Mouse (Mus musculus): ENCODE results near the gene Aurkaip1. TPM values are rescaled to one million over a fixed set of nuclear protein-coding genes. Genes with fewer than 3 reads are reported as not detected.

Gene Aurkaip1
- polyA plus RNA-seq, 1 experiment from 2014 or later = 112 TPM

- Histone ChIP-seq H3K4me1 (replicated peaks; ENCODE audit: control insufficient read depth, insufficient read depth, low read length) (peaks cover 7% of the 10 kb centered on the region), H3K4me2 (replicated peaks; ENCODE audit: low read depth, low read length) (peak overlapping the region; percentile 93), H3K27ac (ENCODE audit: low read depth, low read length) (peak overlapping the region; percentile 82), H3K36me3 (ENCODE audit: control insufficient read depth, insufficient read depth, low read length) (peaks cover 26% of the 10 kb centered on the region), H3K27me3 (ENCODE audit: control insufficient read depth, insufficient read depth, low read length) (no peaks in the 10 kb centered on the region), H3K4me3 (ENCODE audit: low read depth, low read length) (peak overlapping the region; percentile 100), H3K9ac (ENCODE audit: low read depth, low read length) (peak overlapping the region; percentile 99), H3K9me3 (ENCODE audit: control insufficient read depth, low read length) (no peaks in the 10 kb centered on the region)
- ATAC-seq (ENCODE audit: low FRiP score) = peak; percentile 53
- peak; percentile 57 for DNase-seq (ENCODE audit: low spot score)
- 0% methylated on average over 49 of the region's 49 CpGs for WGBS
Measured at GRCm38 (mm10) chr4:155812665-155813181, 18.3 kb upstream of the Aurkaip1 start.

GRCm38 (mm10) chr4:155817533-155817932 lies 13.5 kb upstream of the Aurkaip1 start:
- Histone ChIP-seq H3K4me2 (replicated peaks; ENCODE audit: low read depth, low read length) (no peak overlapping the region), H3K27ac (ENCODE audit: low read depth, low read length) (no peak overlapping the region), H3K36me3 (ENCODE audit: control insufficient read depth, insufficient read depth, low read length) (peaks cover 31% of the 10 kb centered on the region), H3K4me1 (replicated peaks; ENCODE audit: control insufficient read depth, insufficient read depth, low read length) (peaks cover 7% of the 10 kb centered on the region), H3K27me3 (ENCODE audit: control insufficient read depth, insufficient read depth, low read length) (no peaks in the 10 kb centered on the region), H3K4me3 (ENCODE audit: low read depth, low read length) (no peak overlapping the region), H3K9ac (ENCODE audit: low read depth, low read length) (no peak overlapping the region), H3K9me3 (ENCODE audit: control insufficient read depth, low read length) (no peaks in the 10 kb centered on the region)
- WGBS = 79% methylated on average over 4 of the region's 4 CpGs
- DNase-seq (ENCODE audit: low spot score) (no peak), ATAC-seq (ENCODE audit: low FRiP score) (no peak)

DNA sequence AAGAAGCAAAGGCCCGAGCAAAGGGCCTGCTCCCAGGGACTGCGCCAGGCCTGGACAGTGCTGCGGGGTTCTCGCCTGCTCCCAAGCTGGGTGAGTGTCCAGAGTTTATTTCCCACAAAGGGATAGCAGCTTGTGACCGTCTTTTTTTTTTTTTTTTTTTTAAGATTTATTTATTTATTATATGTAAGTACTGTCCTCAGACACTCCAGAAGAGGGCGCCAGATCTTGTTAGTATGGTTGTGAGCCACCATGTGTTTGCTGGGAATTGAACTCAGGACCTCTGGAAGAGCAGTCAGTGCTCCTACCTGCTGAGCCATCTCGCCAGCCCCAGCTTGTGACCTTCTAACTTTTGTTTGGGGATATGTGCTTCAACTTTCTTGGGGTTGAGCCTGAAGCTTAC lies 10.0 kb upstream of the Aurkaip1 start:
- H3K4me1 ChIP-seq (replicated peaks; ENCODE audit: control insufficient read depth, insufficient read depth, low read length) = no peaks in the 10 kb centered on the region
- DNase-seq (ENCODE audit: low spot score) = peak; percentile 48
- no peak overlapping the region for H3K9ac ChIP-seq (ENCODE audit: low read depth, low read length)
- ATAC-seq (ENCODE audit: low FRiP score) = no peak
- no peak overlapping the region for H3K4me2 ChIP-seq (replicated peaks; ENCODE audit: low read depth, low read length)
- no peak overlapping the region for H3K27ac ChIP-seq (ENCODE audit: low read depth, low read length)
- H3K36me3 ChIP-seq (ENCODE audit: control insufficient read depth, insufficient read depth, low read length) = peaks cover 35% of the 10 kb centered on the region
- no peaks in the 10 kb centered on the region for H3K9me3 ChIP-seq (ENCODE audit: control insufficient read depth, low read length)
- no peak overlapping the region for H3K4me3 ChIP-seq (ENCODE audit: low read depth, low read length)
- 91% methylated on average over 7 of the region's 7 CpGs for WGBS
- H3K27me3 ChIP-seq (ENCODE audit: control insufficient read depth, insufficient read depth, low read length) = no peaks in the 10 kb centered on the region

DNA sequence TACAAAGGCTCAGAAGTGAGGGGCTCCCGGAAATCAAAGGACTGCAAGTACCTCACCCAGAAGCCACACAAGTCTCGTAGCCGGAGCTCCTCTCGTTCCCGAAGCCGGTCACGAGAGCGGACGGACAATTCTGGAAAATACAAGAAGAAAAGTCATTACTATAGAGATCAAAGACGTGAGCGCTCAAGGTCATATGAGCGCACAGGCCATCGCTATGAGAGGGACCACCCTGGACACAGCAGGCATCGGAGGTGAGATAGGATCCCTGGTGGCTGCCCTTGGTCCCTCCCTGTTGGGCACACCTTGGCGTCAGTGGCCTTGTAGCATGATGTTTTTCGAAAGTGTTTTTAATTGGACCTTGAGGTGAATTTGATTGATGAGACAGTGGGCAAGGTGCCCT lies 7.6 kb upstream of the Aurkaip1 start:
- no peak for ATAC-seq (ENCODE audit: low FRiP score)
- 95% methylated on average over 16 of the region's 16 CpGs for WGBS
- Histone ChIP-seq H3K9me3 (ENCODE audit: control insufficient read depth, low read length) (no peaks in the 10 kb centered on the region), H3K4me1 (replicated peaks; ENCODE audit: control insufficient read depth, insufficient read depth, low read length) (no peaks in the 10 kb centered on the region), H3K27me3 (ENCODE audit: control insufficient read depth, insufficient read depth, low read length) (no peaks in the 10 kb centered on the region), H3K4me2 (replicated peaks; ENCODE audit: low read depth, low read length) (no peak overlapping the region), H3K36me3 (ENCODE audit: control insufficient read depth, insufficient read depth, low read length) (peaks cover 26% of the 10 kb centered on the region), H3K4me3 (ENCODE audit: low read depth, low read length) (no peak overlapping the region), H3K27ac (ENCODE audit: low read depth, low read length) (no peak overlapping the region; the same call in 1 of the 2 replicates), H3K9ac (ENCODE audit: low read depth, low read length) (no peak overlapping the region)
- no peak for DNase-seq (ENCODE audit: low spot score)

- H3K9me3 ChIP-seq (ENCODE audit: control insufficient read depth, low read length) = no peaks in the 10 kb centered on the region
- no peak overlapping the region for H3K4me2 ChIP-seq (replicated peaks; ENCODE audit: low read depth, low read length)
- H3K27ac ChIP-seq (ENCODE audit: low read depth, low read length) = no peak overlapping the region
- H3K9ac ChIP-seq (ENCODE audit: low read depth, low read length) = no peak overlapping the region
- H3K4me3 ChIP-seq (ENCODE audit: low read depth, low read length) = no peak overlapping the region
- no peaks in the 10 kb centered on the region; the same call in 1 of the 2 replicates for H3K36me3 ChIP-seq (ENCODE audit: control insufficient read depth, insufficient read depth, low read length)
- H3K27me3 ChIP-seq (ENCODE audit: control insufficient read depth, insufficient read depth, low read length) = no peaks in the 10 kb centered on the region
- 92% methylated on average over 4 of the region's 4 CpGs for WGBS
- DNase-seq (ENCODE audit: low spot score) (no peak), ATAC-seq (ENCODE audit: low FRiP score) (no peak)
- H3K4me1 ChIP-seq (replicated peaks; ENCODE audit: control insufficient read depth, insufficient read depth, low read length) = peaks cover 4% of the 10 kb centered on the region; the same call in 1 of the 2 replicates
Measured at GRCm38 (mm10) chr4:155829866-155830265, 1.2 kb upstream of the Aurkaip1 start.

DNA sequence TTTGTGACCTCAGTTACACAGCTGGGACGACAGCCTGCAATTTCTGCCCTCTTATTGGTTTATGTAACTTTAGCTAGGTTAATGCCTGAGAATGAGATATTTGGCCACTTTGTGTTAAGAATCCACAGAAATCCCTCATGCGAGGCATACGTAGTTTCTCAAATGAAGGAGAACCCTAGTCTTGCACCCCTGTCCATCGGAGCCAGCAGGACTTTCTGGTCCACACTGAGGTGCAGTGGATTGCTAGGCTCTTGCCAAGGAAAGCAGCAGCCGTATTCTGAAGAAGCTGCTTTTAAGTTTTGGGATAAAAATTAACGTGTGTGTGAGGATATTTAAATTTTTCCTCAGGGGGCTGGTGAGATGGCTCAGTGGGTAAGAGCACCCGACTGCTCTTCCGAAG lies 476 bp upstream of the Aurkaip1 start:
- DNase-seq (ENCODE audit: low spot score) (no peak), ATAC-seq (ENCODE audit: low FRiP score) (no peak)
- peaks cover 4% of the 10 kb centered on the region; the same call in 1 of the 2 replicates for H3K4me1 ChIP-seq (replicated peaks; ENCODE audit: control insufficient read depth, insufficient read depth, low read length)
- peak overlapping the region; percentile 60; the same call in 1 of the 2 replicates for H3K27ac ChIP-seq (ENCODE audit: low read depth, low read length)
- H3K4me2 ChIP-seq (replicated peaks; ENCODE audit: low read depth, low read length) = peak overlapping the region; percentile 97; the same call in 1 of the 2 replicates
- H3K36me3 ChIP-seq (ENCODE audit: control insufficient read depth, insufficient read depth, low read length) = no peaks in the 10 kb centered on the region; the same call in 1 of the 2 replicates
- H3K9me3 ChIP-seq (ENCODE audit: control insufficient read depth, low read length) = no peaks in the 10 kb centered on the region
- 60% methylated on average over 8 of the region's 8 CpGs for WGBS
- no peak overlapping the region for H3K9ac ChIP-seq (ENCODE audit: low read depth, low read length)
- peak overlapping the region; percentile 90; the same call in 1 of the 2 replicates for H3K4me3 ChIP-seq (ENCODE audit: low read depth, low read length)
- no peaks in the 10 kb centered on the region for H3K27me3 ChIP-seq (ENCODE audit: control insufficient read depth, insufficient read depth, low read length)

DNA sequence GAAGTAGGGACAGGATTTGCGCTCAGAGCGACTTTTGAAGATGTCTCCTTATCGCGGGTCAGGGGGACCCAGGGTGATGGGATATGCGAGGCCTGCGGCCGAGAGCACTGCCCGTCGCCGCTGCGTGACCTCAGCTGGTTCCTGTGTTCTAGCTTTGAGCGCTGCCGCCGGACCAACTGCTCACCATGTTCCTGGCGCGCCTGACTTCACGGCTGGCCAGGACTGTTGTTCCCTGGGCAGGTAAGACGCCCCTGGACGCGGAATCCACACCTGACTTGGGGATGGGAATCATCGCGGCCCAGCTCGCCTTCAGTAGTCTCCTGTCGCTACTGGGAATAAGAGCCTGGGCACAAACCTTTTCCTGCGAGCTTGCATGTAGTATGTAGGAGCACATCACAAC lies 759 bp downstream of the Aurkaip1 start:
- H3K27me3 ChIP-seq (ENCODE audit: control insufficient read depth, insufficient read depth, low read length) = no peaks in the 10 kb centered on the region
- H3K9me3 ChIP-seq (ENCODE audit: control insufficient read depth, low read length) = no peaks in the 10 kb centered on the region
- WGBS = 1% methylated on average over 25 of the region's 25 CpGs
- ATAC-seq (ENCODE audit: low FRiP score) = no peak; the same call in 1 of the 2 replicates
- H3K9ac ChIP-seq (ENCODE audit: low read depth, low read length) = peak overlapping the region; percentile 90
- H3K4me1 ChIP-seq (replicated peaks; ENCODE audit: control insufficient read depth, insufficient read depth, low read length) = peaks cover 4% of the 10 kb centered on the region; the same call in 1 of the 2 replicates
- no peaks in the 10 kb centered on the region; the same call in 1 of the 2 replicates for H3K36me3 ChIP-seq (ENCODE audit: control insufficient read depth, insufficient read depth, low read length)
- H3K27ac ChIP-seq (ENCODE audit: low read depth, low read length) = peak overlapping the region; percentile 86
- peak overlapping the region; percentile 90 for H3K4me3 ChIP-seq (ENCODE audit: low read depth, low read length)
- peak overlapping the region; percentile 97 for H3K4me2 ChIP-seq (replicated peaks; ENCODE audit: low read depth, low read length)
- DNase-seq (ENCODE audit: low spot score) = no peak

- Histone ChIP-seq H3K4me1 (replicated peaks; ENCODE audit: control insufficient read depth, insufficient read depth, low read length) (peaks cover 4% of the 10 kb centered on the region; the same call in 1 of the 2 replicates), H3K36me3 (ENCODE audit: control insufficient read depth, insufficient read depth, low read length) (no peaks in the 10 kb centered on the region; the same call in 1 of the 2 replicates), H3K4me2 (replicated peaks; ENCODE audit: low read depth, low read length) (peak overlapping the region; percentile 97), H3K4me3 (ENCODE audit: low read depth, low read length) (peak overlapping the region; percentile 90), H3K27ac (ENCODE audit: low read depth, low read length) (no peak overlapping the region), H3K9me3 (ENCODE audit: control insufficient read depth, low read length) (no peaks in the 10 kb centered on the region), H3K27me3 (ENCODE audit: control insufficient read depth, insufficient read depth, low read length) (no peaks in the 10 kb centered on the region), H3K9ac (ENCODE audit: low read depth, low read length) (peak overlapping the region; percentile 90)
- 58% methylated on average over 10 of the region's 10 CpGs for WGBS
- DNase-seq (ENCODE audit: low spot score) (no peak), ATAC-seq (ENCODE audit: low FRiP score) (no peak)
Measured at GRCm38 (mm10) chr4:155832321-155832720, 1.2 kb downstream of the Aurkaip1 start.

- no peak for ATAC-seq (ENCODE audit: low FRiP score)
Measured at GRCm38 (mm10) chr4:155833234-155833633, 2.2 kb downstream of the Aurkaip1 start.

More at GRCm38 (mm10) chr4:155833234-155833633, 2.2 kb downstream of the Aurkaip1 start:
- H3K4me2 ChIP-seq (replicated peaks; ENCODE audit: low read depth, low read length) = no peak overlapping the region
- no peak overlapping the region for H3K27ac ChIP-seq (ENCODE audit: low read depth, low read length)
- WGBS = 87% methylated on average over 4 of the region's 4 CpGs
- peaks cover 4% of the 10 kb centered on the region; the same call in 1 of the 2 replicates for H3K4me1 ChIP-seq (replicated peaks; ENCODE audit: control insufficient read depth, insufficient read depth, low read length)
- no peaks in the 10 kb centered on the region for H3K27me3 ChIP-seq (ENCODE audit: control insufficient read depth, insufficient read depth, low read length)
- H3K36me3 ChIP-seq (ENCODE audit: control insufficient read depth, insufficient read depth, low read length) = no peaks in the 10 kb centered on the region; the same call in 1 of the 2 replicates
- no peak overlapping the region for H3K4me3 ChIP-seq (ENCODE audit: low read depth, low read length)
- no peak for DNase-seq (ENCODE audit: low spot score)
- no peaks in the 10 kb centered on the region for H3K9me3 ChIP-seq (ENCODE audit: control insufficient read depth, low read length)
- H3K9ac ChIP-seq (ENCODE audit: low read depth, low read length) = no peak overlapping the region

All from hindbrain, embryonic 11.5 days (tissue).